Mouse (Mus musculus) limb, embryonic 10.5 days (tissue): Measurements from ENCODE around the gene Radil. TPM values are rescaled to one million over a fixed set of nuclear protein-coding genes. Genes with fewer than 3 reads are reported as not detected.
A peak's percentile ranks its signal among the peaks of the same experiment; 100 is the strongest.

ENCODE experiments used
- DNase-seq: peaks from one replicate; pipeline ENCODE4 v3.0.0-alpha.2; 2017; ENCODE audit warnings: low spot score
- H3K27ac ChIP-seq: fragments of 300-500 bp; sonication (generic); 2 replicates; pipeline ENCODE4 v1.5.1; 2016; ENCODE audit warnings: mild to moderate bottlenecking
- H3K27me3 ChIP-seq: fragments of 300-500 bp; sonication (generic); 2 replicates; pipeline ENCODE4 v1.6.1; 2016; ENCODE audit warnings: low read depth, mild to moderate bottlenecking; ENCODE audit not compliant: poor library complexity, severe bottlenecking
- H3K36me3 ChIP-seq: fragments of 300-500 bp; sonication (generic); 2 replicates; pipeline ENCODE4 v1.6.1; 2016; ENCODE audit warnings: mild to moderate bottlenecking, moderate library complexity
- H3K4me1 ChIP-seq: fragments of 300-500 bp; sonication (generic); 2 replicates; pipeline ENCODE4 v1.6.1; 2016
- H3K4me3 ChIP-seq: fragments of 300-500 bp; sonication (generic); 2 replicates; pipeline ENCODE4 v1.5.1; 2016; ENCODE audit warnings: mild to moderate bottlenecking, moderate library complexity
- H3K9me3 ChIP-seq: fragments of 300-500 bp; sonication (generic); replicated peaks from 2 replicates; pipeline ENCODE4 v1.6.1; 2016; ENCODE audit warnings: mild to moderate bottlenecking
- WGBS: fragments of 180-500 bp; shearing (Covaris S2); methylation state at CpG from one replicate; pipeline ENCODE4 v1.1.7; 2016; 5-methylcytosine and 5-hydroxymethylcytosine counted together
- polyA plus RNA-seq: library from polyadenylated mRNA; unstranded; fragments of >200 nt; fragmentation: Nextera tagmentation; extraction: Ambion mirVana; gene quantifications from 2 replicates; pipeline ENCODE4 v1.2.1, GENCODE M21; 2016

The Radil gene
- polyA plus RNA-seq, 1 experiment from 2014 or later = 1.8 TPM

DNA sequence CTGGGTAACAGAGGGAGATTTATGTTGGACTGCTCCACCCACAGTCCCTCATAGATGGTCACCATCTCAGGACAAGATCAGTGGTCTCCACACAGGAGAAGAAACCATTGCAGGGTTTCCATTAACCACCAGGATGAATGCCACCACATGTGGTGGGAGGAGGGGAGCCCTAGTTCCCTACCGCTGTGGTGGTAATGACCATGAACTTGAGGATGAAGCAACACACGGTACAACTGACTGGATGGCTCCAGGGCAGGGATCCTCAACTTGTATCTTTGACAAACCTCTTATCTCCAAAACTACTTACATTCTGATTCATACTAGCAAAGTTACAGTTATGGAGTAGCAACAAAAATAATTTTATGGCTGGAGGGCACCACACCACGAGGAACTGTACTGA is 57.6 kb downstream of the Radil start:
- H3K9me3 ChIP-seq = no peaks in the 10 kb centered on the region
- 93% methylated on average over 3 of the region's 3 CpGs for WGBS
- H3K27ac ChIP-seq = no peak overlapping the region
- no peak for DNase-seq
- no peaks in the 10 kb centered on the region for H3K27me3 ChIP-seq
- H3K4me1 ChIP-seq = peaks cover 14% of the 10 kb centered on the region; the same call in 1 of the 2 replicates
- no peaks in the 10 kb centered on the region for H3K36me3 ChIP-seq
- no peak overlapping the region for H3K4me3 ChIP-seq

DNA sequence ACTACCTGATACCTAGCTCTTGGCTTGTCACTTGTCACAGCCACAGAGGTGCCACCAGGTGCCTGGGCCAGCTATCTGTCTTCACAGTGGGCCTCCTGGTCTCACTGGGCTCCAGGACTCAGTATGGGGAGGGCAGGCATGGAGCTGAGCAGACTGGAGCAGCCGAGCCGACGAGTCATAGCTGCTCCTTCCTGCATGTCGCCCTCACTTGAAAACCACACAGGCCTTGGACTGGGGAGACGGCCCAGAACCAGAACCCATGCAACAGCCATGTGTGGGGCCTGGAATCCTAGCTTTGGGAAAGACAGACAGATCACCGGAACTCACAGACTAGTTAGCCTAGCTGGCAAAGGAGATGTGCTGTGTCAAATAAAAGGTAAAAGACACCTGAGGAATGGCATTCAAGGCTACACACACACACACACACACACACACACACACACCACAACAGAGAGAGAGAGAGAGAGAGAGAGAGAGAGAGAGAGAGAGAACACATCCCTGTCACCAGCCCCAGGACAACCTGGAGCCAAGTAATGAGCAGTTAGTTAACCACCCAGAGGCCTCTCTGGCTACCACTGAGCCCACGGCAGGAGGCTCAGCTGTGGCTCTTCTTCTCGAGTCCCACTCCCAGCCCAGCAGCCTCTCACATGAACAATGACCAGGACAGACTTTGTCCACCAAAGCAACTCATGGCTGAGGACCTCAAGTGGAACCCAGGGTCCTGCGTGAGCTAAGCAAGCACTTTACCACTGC is 60.8 kb downstream of the Radil start:
- Histone ChIP-seq H3K4me3 (no peak overlapping the region), H3K4me1 (peaks cover 18% of the 10 kb centered on the region), H3K36me3 (no peaks in the 10 kb centered on the region), H3K27ac (no peak overlapping the region), H3K27me3 (no peaks in the 10 kb centered on the region), H3K9me3 (no peaks in the 10 kb centered on the region)
- 85% methylated on average over 9 of the region's 9 CpGs for WGBS
- DNase-seq = no peak

DNA sequence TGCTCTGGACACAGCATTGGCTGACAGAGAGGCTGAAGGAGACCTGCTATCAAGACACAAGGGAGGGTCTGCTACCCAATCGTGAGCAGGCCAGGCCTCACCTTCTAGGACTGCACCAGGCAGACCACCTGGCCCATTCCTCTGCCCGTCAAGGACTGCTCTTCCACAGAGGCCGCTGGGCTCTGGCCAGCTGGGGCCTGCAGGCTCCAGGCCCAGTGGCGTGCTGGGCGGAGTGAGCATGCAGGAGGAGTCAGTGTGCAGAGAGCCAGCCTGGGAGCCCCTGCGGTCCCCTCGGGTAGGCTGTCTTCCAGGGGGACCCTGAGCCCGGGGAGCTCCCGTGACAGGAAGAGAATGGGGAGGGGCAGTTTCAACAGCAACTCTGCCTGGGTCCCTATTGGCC is 64.2 kb downstream of the Radil start:
- no peak for DNase-seq

DNA sequence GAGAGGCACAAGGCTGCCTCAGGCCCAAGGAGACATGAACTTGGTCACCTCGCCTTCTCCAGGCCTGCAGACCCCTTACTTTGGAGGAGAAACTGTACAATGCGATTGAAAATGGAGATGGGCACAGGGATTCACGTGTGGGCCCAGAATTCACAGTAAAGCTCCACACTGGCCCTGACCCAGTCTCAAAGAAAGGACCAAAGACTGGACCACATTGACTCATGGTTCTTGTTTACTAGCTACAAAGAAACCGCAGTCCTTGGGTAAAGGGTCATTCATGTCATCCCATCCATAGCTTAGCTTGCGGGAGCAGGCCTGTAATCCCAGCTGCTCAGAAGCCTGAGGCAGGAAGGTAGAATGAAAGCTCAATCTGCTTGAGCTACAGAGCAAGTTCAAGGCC is 67.3 kb downstream of the Radil start:
- DNase-seq = no peak
- Histone ChIP-seq H3K4me1 (peaks cover 17% of the 10 kb centered on the region), H3K9me3 (no peaks in the 10 kb centered on the region), H3K36me3 (no peaks in the 10 kb centered on the region), H3K27ac (no peak overlapping the region), H3K4me3 (no peak overlapping the region), H3K27me3 (no peaks in the 10 kb centered on the region)
- WGBS = 93% methylated on average over 5 of the region's 5 CpGs

More for the DNA sequence above, 64.2 kb downstream of the Radil start:
- Histone ChIP-seq H3K9me3 (no peaks in the 10 kb centered on the region), H3K27ac (peak overlapping the region; percentile 65; the same call in 1 of the 2 replicates), H3K4me3 (no peak overlapping the region), H3K36me3 (no peaks in the 10 kb centered on the region), H3K4me1 (peaks cover 15% of the 10 kb centered on the region), H3K27me3 (no peaks in the 10 kb centered on the region)
- WGBS = 71% methylated on average over 9 of the region's 9 CpGs

DNA sequence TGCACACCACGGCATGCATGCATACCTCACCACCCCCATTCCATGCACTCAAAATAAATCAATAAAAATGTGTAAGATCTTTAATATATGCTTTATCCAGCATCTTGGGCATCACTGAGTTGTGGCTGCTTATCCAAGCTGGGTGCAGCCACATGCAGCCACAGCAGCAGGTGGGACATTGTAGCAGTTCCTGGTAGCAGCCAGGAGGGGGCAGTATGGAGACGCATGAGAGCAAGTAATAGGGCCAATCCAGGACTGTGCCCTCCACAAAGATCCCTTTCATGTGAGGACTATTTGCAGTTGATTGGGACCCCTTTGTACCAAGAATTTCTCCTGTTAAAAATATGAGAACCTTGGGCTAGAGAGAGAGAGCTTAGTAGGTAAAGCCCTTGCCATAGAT is 68.4 kb downstream of the Radil start:
- H3K4me3 ChIP-seq = no peak overlapping the region
- H3K27ac ChIP-seq = no peak overlapping the region
- WGBS = 62% methylated on average over 2 of the region's 2 CpGs
- peaks cover 17% of the 10 kb centered on the region for H3K4me1 ChIP-seq
- no peak for DNase-seq
- H3K27me3 ChIP-seq = no peaks in the 10 kb centered on the region
- H3K9me3 ChIP-seq = no peaks in the 10 kb centered on the region
- 0 out of 2 replicates have a peak, but pooled peaks cover under 1% of the 10 kb centered on the region for H3K36me3 ChIP-seq

DNA sequence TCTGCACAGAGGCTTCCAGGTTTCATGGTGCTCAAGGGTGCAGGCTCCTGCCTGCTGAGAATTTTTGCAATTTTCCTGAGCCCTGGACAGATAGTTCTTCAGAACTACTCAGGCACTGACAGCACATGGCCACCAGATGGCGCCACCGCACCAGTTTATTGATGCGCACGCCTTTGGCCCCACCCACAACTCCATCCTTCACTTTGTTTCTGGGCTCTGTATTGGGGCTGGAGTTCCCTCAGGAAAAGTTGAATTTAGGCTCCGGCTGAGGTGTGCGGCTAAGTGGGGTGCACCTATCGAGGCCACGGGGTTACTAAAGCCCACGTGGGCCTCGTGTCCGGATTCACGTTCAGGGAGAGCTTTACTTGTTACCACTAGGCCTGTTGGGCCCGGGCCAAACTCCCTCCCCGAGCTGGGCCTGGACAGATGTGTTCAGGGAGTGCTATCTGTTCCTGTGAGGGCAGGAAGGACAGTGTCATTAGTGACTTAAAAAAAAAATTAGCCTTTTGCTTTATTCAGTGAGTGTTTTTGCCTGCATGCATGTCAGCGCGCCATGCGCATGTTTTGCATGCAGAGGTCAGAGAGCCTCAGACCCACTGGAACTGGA is 72.0 kb downstream of the Radil start:
- peaks cover 16% of the 10 kb centered on the region for H3K36me3 ChIP-seq
- peaks cover 10% of the 10 kb centered on the region for H3K4me1 ChIP-seq
- no peaks in the 10 kb centered on the region for H3K27me3 ChIP-seq
- peak; percentile 92 for DNase-seq
- no peak overlapping the region for H3K4me3 ChIP-seq
- 35% methylated on average over 17 of the region's 17 CpGs for WGBS
- no peaks in the 10 kb centered on the region for H3K9me3 ChIP-seq
- peak overlapping the region; percentile 77 for H3K27ac ChIP-seq

DNA sequence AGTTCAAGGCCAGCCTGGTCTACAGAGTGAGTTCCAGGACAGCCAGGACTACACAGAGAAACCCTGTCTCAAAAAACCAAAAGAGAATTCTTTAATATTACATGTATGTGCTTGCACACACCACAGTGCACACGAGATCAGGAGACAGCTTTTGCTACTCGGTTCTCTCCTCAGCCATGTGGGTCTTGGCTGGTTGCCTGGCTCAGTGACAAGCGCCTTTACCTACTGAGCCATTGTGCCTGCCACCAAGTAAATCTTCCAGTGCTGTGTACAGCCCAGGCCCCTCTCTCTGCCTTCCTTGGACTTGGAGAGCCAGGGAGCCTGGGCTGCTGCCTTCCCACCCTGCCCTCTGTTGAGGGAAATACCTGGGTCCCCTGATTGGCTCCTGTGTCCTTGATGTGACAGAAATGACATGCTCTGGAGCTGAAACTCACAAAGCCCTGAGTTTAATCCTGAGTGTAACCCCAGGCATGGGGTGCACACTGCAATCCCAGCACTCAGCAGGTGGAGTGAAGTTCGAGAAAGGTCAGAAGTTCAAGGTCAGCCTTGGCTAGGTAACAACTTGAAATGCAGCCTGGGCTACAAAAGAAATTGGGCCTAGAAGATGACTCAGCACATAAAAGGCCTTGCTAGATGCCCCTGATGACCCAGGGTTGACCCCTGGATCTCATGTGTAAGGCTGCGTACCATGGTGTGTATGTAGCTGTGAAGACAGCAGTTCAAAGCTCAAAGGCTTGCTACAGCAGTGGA is 72.9 kb downstream of the Radil start:
- DNase-seq = no peak
- Histone ChIP-seq H3K36me3 (peaks cover 16% of the 10 kb centered on the region), H3K9me3 (no peaks in the 10 kb centered on the region), H3K27me3 (no peaks in the 10 kb centered on the region), H3K4me1 (peaks cover 10% of the 10 kb centered on the region), H3K4me3 (no peak overlapping the region), H3K27ac (no peak overlapping the region)
- 91% methylated on average over 5 of the region's 5 CpGs for WGBS

DNA sequence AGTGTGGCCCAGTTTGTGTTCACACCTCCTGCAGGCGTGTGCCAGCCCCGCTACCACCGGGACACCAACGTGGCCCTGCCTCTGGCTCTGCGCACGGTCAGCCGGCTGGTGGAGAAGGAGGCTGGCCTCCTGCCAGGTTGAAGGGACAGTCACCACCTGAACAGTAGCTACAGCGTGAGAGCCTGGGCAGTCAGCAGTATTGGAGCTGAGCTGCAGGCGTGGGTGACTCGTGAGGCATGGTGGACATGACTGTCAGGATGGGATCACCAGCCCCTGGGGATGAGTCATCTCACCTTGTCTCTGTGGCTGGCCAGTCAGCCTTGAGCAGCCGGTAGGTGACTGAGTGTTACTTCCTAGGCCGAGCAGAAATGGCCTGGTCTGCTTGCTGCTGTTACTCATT is 73.6 kb downstream of the Radil start:
- DNase-seq = no peak
- no peaks in the 10 kb centered on the region for H3K9me3 ChIP-seq
- H3K36me3 ChIP-seq = peaks cover 20% of the 10 kb centered on the region
- no peaks in the 10 kb centered on the region for H3K27me3 ChIP-seq
- H3K4me1 ChIP-seq = peaks cover 10% of the 10 kb centered on the region
- H3K27ac ChIP-seq = no peak overlapping the region
- 93% methylated on average over 12 of the region's 12 CpGs for WGBS
- no peak overlapping the region for H3K4me3 ChIP-seq

DNA sequence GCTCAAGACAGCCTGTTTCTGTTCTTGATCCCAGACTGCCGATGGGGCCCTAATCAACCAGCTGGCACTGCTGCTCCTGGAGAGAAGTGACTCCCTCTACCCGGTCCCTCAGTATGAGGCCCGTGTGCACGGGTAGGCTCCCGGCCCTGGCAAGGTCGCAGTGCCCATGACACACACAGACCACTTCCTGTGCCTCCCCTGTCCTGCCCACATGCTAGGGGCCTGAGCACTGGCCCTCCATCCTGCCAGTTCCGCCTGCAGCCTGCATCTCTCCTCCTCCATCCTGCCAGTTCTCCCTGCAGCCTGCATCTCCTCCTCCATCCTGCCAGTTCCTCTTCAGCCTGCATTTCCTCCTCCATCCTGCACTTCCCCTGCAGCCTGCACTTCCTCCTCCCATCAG is 75.2 kb downstream of the Radil start:
- Histone ChIP-seq H3K9me3 (no peaks in the 10 kb centered on the region), H3K36me3 (peaks cover 37% of the 10 kb centered on the region), H3K27me3 (no peaks in the 10 kb centered on the region), H3K27ac (0 out of 2 replicates have a peak overlapping the region, but pooled peaks have one; percentile 32), H3K4me1 (peaks cover 10% of the 10 kb centered on the region), H3K4me3 (no peak overlapping the region)
- 81% methylated on average over 7 of the region's 7 CpGs for WGBS
- DNase-seq = no peak

DNA sequence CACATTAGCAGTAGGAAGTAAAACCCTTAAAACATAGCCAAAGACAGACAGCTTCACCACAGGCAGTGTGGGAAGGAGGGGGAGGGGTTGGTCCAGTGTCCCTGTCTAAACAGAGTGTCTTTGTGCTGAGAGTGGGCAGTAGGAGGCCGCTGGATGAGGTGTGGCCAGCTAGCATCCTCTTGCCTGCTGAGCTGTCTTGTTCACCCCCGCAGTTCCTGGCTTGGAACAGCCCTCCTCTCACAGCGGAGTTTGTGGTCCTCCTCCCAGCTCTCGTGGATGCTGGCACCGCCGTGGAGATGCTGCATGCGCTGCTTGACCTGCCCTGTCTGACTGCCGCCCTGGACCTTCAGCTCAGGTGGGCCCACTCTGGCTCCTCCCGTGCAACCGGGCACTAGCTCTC is 77.2 kb downstream of the Radil start:
- H3K36me3 ChIP-seq = peaks cover 56% of the 10 kb centered on the region
- peaks cover 5% of the 10 kb centered on the region for H3K4me1 ChIP-seq
- H3K4me3 ChIP-seq = no peak overlapping the region
- no peaks in the 10 kb centered on the region for H3K27me3 ChIP-seq
- no peaks in the 10 kb centered on the region for H3K9me3 ChIP-seq
- 82% methylated on average over 10 of the region's 10 CpGs for WGBS
- H3K27ac ChIP-seq = no peak overlapping the region
- DNase-seq = no peak

DNA sequence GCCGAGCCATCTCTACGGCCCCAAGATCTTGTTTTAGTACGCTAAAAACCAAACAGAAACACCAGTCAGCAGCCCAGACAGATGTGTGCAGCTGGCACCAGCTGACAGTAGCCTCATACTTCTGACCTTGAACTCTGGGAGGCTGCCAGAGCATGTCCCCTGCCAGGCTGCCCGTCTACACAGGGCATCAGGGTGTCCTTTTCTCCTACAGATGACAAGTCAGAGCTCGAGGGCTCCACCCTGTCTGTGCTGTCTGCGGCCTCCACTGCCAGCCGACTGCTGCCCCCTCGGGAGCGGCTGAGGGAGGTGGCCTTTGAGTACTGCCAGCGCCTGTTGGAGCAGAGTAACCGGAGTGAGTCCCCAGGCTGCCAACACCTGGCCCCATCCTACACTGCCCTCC is 81.1 kb downstream of the Radil start:
- Histone ChIP-seq H3K27ac (no peak overlapping the region), H3K4me1 (peaks cover 3% of the 10 kb centered on the region), H3K4me3 (no peak overlapping the region), H3K9me3 (no peaks in the 10 kb centered on the region), H3K27me3 (no peaks in the 10 kb centered on the region), H3K36me3 (peaks cover 67% of the 10 kb centered on the region)
- no peak for DNase-seq
- 91% methylated on average over 11 of the region's 11 CpGs for WGBS

DNA sequence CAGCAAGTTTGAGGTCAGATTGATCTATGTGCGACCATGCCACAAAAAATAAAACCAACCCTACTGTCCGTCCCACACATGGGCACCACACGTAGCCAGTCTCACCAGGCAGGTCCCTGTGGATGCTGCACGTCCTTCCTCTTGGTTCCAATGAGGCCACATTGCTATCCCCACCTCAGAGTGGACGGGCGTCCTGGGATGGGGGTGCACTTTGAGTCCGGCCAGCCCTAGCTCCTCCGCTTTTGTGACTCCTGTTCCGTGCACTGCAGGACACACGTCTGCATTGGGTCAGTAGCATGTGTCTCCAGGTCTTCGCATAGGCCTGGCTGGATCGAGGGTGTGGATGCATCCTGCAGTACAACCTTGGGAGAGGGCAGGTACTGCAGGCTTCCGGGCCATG is 82.5 kb downstream of the Radil start:
- Histone ChIP-seq H3K9me3 (no peaks in the 10 kb centered on the region), H3K4me3 (no peak overlapping the region), H3K4me1 (peaks cover 13% of the 10 kb centered on the region), H3K27me3 (no peaks in the 10 kb centered on the region), H3K27ac (no peak overlapping the region), H3K36me3 (peaks cover 61% of the 10 kb centered on the region)
- DNase-seq = no peak
- WGBS = 95% methylated on average over 13 of the region's 13 CpGs
